Mouse (Mus musculus): ENCODE results near the gene Krt14. TPM values are rescaled to one million over a fixed set of nuclear protein-coding genes. Genes with fewer than 3 reads are reported as not detected.
"Not testable (repeated sequence)": the region's sequence is repeated elsewhere in the genome, so short reads cannot be mapped to it uniquely, and the experiment has no call there.

Gene Krt14
- polyA plus RNA-seq (2015; fragmentation: Nextera tagmentation; extraction: Ambion mirVana): 2.7 and 4.3 TPM in 2 replicates

DNA sequence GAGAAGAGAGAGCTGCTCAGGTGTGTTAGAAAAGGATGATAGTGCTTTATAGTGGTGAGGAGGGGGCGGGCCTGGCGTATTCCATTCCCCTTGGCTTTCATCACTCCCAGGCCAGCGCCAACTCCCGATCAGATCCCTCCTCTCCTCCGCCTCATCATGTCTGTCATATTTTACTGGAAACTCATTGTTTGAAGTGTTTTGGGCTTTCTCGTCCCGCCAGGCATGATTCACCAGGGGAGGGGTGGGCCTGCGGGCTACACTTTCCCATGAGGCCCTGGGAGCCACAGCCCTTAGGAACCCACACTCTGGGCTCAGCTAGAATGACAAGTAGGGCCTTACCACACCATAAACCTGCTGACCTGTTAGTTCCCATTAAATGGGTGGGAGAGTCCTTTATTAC is at the start of gene Krt14:
TSS of gene Krt14 (minus strand) at position 51 of the 400 bp plus-strand sequence.
- no peaks in the 10 kb centered on the region for H3K4me1 ChIP-seq (replicated peaks; ENCODE audit: insufficient read depth, low read length)
- no peaks in the 10 kb centered on the region for H3K9me3 ChIP-seq (replicated peaks; ENCODE audit: low read length)
- no peak within 1 kb of the TSS for H3K27ac ChIP-seq
- no peak within 1 kb of the TSS for H3K9ac ChIP-seq (ENCODE audit: low read depth, low read length)
- H3K4me2 ChIP-seq (ENCODE audit: low read length): no peak within 1 kb of the TSS
- H3K27me3 ChIP-seq (ENCODE audit: insufficient read depth, low read length): no peaks in the 10 kb centered on the region
- DNase-seq (ENCODE audit: low spot score): no peak
- no peak within 1 kb of the TSS for H3K4me3 ChIP-seq (replicated peaks; ENCODE audit: low read depth, low read length)
- no peak for TF ChIP-seq CTCF (IDR thresholded peaks at IDR 0.05; ENCODE audit: low read depth)
- WGBS: 72% methylated on average over 8 of the region's 8 CpGs
- no peak for ATAC-seq (replicated peaks; ENCODE audit: low FRiP score, low read depth)
- H3K36me3 ChIP-seq (ENCODE audit: insufficient read depth, low read length): no peaks in the 10 kb centered on the region

DNA sequence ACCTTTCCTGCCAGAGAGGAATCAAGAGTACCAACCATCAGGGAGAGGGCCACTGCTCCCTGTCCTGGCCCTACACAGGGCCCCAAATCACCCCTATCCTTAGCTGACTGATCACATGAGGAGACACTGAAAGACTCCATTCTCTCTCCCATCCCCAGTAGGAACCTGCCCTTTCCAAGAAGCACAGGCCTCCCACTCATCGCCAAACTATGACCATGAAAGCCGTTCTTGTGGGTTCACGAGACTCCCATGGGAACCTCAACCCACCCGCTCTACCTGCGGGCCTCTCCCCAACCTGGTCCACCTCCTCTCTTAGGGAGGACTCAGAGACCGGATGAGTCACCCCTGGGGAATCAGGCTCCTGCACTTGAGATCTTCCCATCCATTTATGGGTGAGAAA is 48.2 kb upstream of the Krt14 start:
- Histone ChIP-seq H3K9me3 (replicated peaks; ENCODE audit: low read length) (no peaks in the 10 kb centered on the region), H3K27me3 (ENCODE audit: insufficient read depth, low read length) (no peaks in the 10 kb centered on the region), H3K36me3 (ENCODE audit: insufficient read depth, low read length) (no peaks in the 10 kb centered on the region), H3K27ac (no peak overlapping the region), H3K4me3 (replicated peaks; ENCODE audit: low read depth, low read length) (no peak overlapping the region), H3K9ac (ENCODE audit: low read depth, low read length) (no peak overlapping the region), H3K4me1 (replicated peaks; ENCODE audit: insufficient read depth, low read length) (no peaks in the 10 kb centered on the region), H3K4me2 (ENCODE audit: low read length) (no peak overlapping the region)
- no peak for TF ChIP-seq CTCF (IDR thresholded peaks at IDR 0.05; ENCODE audit: low read depth)
- DNase-seq (ENCODE audit: low spot score) (no peak), ATAC-seq (replicated peaks; ENCODE audit: low FRiP score, low read depth) (no peak)
- WGBS: 93% methylated on average over 6 of the region's 6 CpGs

DNA sequence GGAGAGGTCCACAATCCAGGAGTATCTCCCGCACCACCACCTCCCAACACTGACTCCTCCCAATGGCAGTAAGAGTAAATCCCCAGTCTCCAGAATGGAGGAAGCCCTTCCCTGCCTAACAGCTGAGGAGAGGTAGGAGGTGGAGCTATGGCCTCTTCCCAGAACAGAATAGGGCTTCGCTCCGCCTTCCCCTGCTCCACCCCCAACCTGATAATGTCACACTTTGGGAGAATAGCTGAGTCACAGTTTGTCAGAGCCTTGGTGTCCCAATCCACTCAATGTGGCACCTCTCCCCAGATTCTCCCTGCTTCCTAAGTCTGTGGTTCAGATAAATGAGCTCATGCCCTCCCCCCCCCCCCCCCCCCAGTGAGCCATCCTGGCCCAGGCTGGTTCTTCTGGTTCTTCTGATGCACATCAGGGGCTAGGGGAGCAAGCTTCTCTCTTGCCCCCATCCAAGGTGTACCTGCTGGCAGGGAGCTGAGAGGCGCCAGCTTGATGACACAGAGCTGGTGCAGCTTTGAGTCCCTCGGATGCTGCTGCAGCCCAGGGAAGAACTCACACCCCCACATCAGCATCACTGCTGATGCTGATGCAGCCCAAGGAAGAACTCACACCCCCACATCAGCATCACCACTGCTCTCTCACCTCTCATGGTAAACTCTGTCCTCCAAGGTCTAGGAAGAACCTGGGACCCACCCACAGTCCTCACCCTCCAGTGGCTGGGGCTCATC is 47.2 kb upstream of the Krt14 start:
- H3K4me3 ChIP-seq (replicated peaks; ENCODE audit: low read depth, low read length): no peak overlapping the region
- DNase-seq (ENCODE audit: low spot score) (no peak), ATAC-seq (replicated peaks; ENCODE audit: low FRiP score, low read depth) (no peak)
- no peak overlapping the region for H3K9ac ChIP-seq (ENCODE audit: low read depth, low read length)
- TF ChIP-seq CTCF (IDR thresholded peaks at IDR 0.05; ENCODE audit: low read depth): no peak
- H3K9me3 ChIP-seq (replicated peaks; ENCODE audit: low read length): no peaks in the 10 kb centered on the region
- no peaks in the 10 kb centered on the region for H3K27me3 ChIP-seq (ENCODE audit: insufficient read depth, low read length)
- H3K4me2 ChIP-seq (ENCODE audit: low read length): no peak overlapping the region
- H3K36me3 ChIP-seq (ENCODE audit: insufficient read depth, low read length): no peaks in the 10 kb centered on the region
- H3K4me1 ChIP-seq (replicated peaks; ENCODE audit: insufficient read depth, low read length): no peaks in the 10 kb centered on the region
- H3K27ac ChIP-seq: no peak overlapping the region
- WGBS: 70% methylated on average over 5 of the region's 5 CpGs

DNA sequence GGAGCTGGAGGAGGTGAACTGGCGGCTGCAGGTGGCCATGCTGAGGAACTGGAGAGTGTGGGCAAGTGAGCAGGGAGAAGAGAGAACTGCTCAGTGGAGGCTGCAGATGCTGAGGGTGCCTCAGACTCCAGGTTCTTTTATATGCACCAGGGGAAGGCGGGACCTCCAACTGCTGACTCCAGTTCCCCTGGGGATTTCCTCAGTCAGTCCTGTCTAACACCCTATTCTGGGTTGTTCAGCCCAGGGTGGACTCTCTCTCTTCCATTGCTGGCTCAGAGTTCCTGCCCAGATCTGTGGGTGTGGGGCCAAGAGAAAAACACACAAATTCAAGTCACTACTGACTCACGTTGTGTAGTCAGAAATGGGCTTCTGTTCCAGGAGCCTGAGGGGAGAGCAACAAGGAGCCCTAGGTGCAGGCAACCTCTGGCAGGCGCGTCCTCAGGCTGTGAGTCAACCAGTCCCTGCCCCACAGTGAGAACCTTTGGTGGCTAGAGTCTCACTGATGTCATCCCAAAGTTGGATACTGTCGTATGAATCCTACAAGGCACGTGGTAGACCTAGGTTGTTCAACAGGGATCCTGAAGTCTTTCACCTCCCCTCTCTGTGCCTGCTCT is 41.6 kb upstream of the Krt14 start, which contains the start of gene Krt16:
TSS of gene Krt16 (minus strand) at position 51 of the 614 bp plus-strand sequence.
- Histone ChIP-seq H3K36me3 (ENCODE audit: insufficient read depth, low read length) (no peaks in the 10 kb centered on the region), H3K4me3 (replicated peaks; ENCODE audit: low read depth, low read length) (no peak within 1 kb of the TSS), H3K27me3 (ENCODE audit: insufficient read depth, low read length) (no peaks in the 10 kb centered on the region), H3K9me3 (replicated peaks; ENCODE audit: low read length) (no peaks in the 10 kb centered on the region), H3K27ac (no peak within 1 kb of the TSS), H3K4me2 (ENCODE audit: low read length) (no peak within 1 kb of the TSS), H3K9ac (ENCODE audit: low read depth, low read length) (no peak within 1 kb of the TSS), H3K4me1 (replicated peaks; ENCODE audit: insufficient read depth, low read length) (no peaks in the 10 kb centered on the region)
- ATAC-seq (replicated peaks; ENCODE audit: low FRiP score, low read depth) (no peak), DNase-seq (ENCODE audit: low spot score) (no peak)
- WGBS: 80% methylated on average over 7 of the region's 7 CpGs
- no peak for TF ChIP-seq CTCF (IDR thresholded peaks at IDR 0.05; ENCODE audit: low read depth)

DNA sequence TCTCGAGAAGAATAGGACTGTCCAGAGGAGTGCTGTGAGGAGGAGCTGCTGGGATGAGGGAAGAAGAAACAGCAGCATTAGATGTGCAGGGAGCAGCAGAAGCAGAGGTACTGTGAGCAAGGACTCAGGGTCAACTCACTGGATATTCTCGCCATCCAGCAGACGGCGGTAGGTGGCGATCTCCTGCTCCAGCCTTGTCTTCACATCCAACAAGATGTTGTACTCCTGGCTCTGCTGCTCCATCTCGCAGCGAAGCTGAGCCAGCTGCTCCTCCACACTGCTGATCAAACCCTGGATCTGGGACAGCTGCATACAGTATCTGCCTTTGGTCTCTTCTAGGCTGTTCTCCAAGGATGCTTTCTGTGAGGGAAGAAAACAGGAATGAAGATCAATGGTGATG is 39.1 kb upstream of the Krt14 start:
- H3K9ac ChIP-seq (ENCODE audit: low read depth, low read length); H3K36me3 ChIP-seq (ENCODE audit: insufficient read depth, low read length); ATAC-seq (replicated peaks; ENCODE audit: low FRiP score, low read depth); H3K9me3 ChIP-seq (replicated peaks; ENCODE audit: low read length); H3K4me3 ChIP-seq (replicated peaks; ENCODE audit: low read depth, low read length); H3K27ac ChIP-seq; H3K4me1 ChIP-seq (replicated peaks; ENCODE audit: insufficient read depth, low read length); DNase-seq (ENCODE audit: low spot score); H3K27me3 ChIP-seq (ENCODE audit: insufficient read depth, low read length); H3K4me2 ChIP-seq (ENCODE audit: low read length): not testable (repeated sequence)
- WGBS: 66% methylated on average over 7 of the region's 7 CpGs

DNA sequence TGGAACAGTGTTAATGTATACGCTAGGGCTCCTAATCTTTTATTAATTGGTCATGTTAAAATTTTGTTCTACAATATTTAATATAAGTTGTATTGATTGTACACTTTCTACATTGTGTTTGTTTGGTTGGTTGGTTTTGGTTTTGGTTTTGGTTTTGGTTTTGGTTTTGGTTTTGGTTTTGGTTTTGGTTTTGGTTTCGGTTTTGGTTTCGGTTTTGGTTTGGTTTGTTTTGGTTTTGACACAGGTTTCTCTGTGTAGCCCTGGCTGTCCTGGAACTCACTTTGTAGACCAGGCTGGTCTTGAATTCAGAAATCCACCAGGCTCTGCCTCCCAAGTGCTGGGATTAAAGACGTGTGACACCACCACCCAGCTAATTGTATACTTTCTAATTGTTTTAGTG is 32.9 kb upstream of the Krt14 start:
- WGBS: 90% methylated on average over 4 of the region's 4 CpGs

More for the DNA sequence above, 32.9 kb upstream of the Krt14 start:
- ATAC-seq (replicated peaks; ENCODE audit: low FRiP score, low read depth); H3K9me3 ChIP-seq (replicated peaks; ENCODE audit: low read length); H3K4me1 ChIP-seq (replicated peaks; ENCODE audit: insufficient read depth, low read length); H3K4me3 ChIP-seq (replicated peaks; ENCODE audit: low read depth, low read length); H3K27me3 ChIP-seq (ENCODE audit: insufficient read depth, low read length); H3K4me2 ChIP-seq (ENCODE audit: low read length); H3K27ac ChIP-seq; H3K36me3 ChIP-seq (ENCODE audit: insufficient read depth, low read length); H3K9ac ChIP-seq (ENCODE audit: low read depth, low read length); DNase-seq (ENCODE audit: low spot score): not testable (repeated sequence)
